Comparison of ENCODE assay signal across 8 mouse cellular contexts in genomic region chr14:54687251-54687650, GRCm38 (mm10). TPM values are rescaled to one million over a fixed set of nuclear protein-coding genes. Genes with fewer than 3 reads are reported as not detected.
DNase-seq lines count a peak whose midpoint lies in the region; ATAC-seq and TF ChIP-seq lines count a peak whose summit lies in the region.

No protein-coding gene starts in this region.

- no peak for TF ChIP-seq CTCF in ES-Bruce4 (IDR thresholded peaks at IDR 0.05; ENCODE audit: low read depth, low read length)

- no peak for TF ChIP-seq EP300 in ES-Bruce4 (IDR thresholded peaks at IDR 0.05; ENCODE audit: insufficient read depth, low read depth, low read length)

- peak overlapping the region; percentile 87 for H3K9ac ChIP-seq in heart, embryonic 12.5 days
- peak overlapping the region; percentile 89 for H3K9ac ChIP-seq in ES-Bruce4 (ENCODE audit: low read depth, poor library complexity, severe bottlenecking)
- H3K9ac ChIP-seq in forebrain, embryonic 15.5 days (replicated peaks), result peak overlapping the region; percentile 64

- H3K36me3 ChIP-seq in heart, embryonic 12.5 days, result peaks cover 36% of the 10 kb centered on the region
- H3K36me3 ChIP-seq in ES-Bruce4 (ENCODE audit: control insufficient read depth, insufficient read depth, low read length, poor library complexity, severe bottlenecking), result peaks cover 25% of the 10 kb centered on the region
- H3K36me3 ChIP-seq in forebrain, embryonic 15.5 days, result peaks cover 28% of the 10 kb centered on the region
- H3K36me3 ChIP-seq in macrophage (ENCODE audit: inconsistent target), result peaks cover 31% of the 10 kb centered on the region; the same call in 1 of the 2 replicates

- no peak for DNase-seq in heart, adult 11 months
- no peak for DNase-seq in spleen, adult 18-20 months
- no peak for DNase-seq in left cerebral cortex, postnatal 36 days (ENCODE audit: low spot score in 2 of 2)
- DNase-seq in embryo, embryonic 10 days (ENCODE audit: low spot score), result no peak

- H3K4me2 ChIP-seq in heart, embryonic 12.5 days, result peak overlapping the region; percentile 96
- peak overlapping the region; percentile 67 for H3K4me2 ChIP-seq in forebrain, embryonic 15.5 days (replicated peaks)

- no peak for TF ChIP-seq POLR2A in ES-Bruce4 (IDR thresholded peaks at IDR 0.05; ENCODE audit: insufficient read depth, low read length)

- ATAC-seq in heart, embryonic 12.5 days (ENCODE audit: insufficient number of reproducible peaks, low FRiP score), result no peak
- ATAC-seq in forebrain, embryonic 15.5 days (replicated peaks), result no peak

- H3K27me3 ChIP-seq in heart, embryonic 12.5 days (replicated peaks), result no peaks in the 10 kb centered on the region
- no peaks in the 10 kb centered on the region for H3K27me3 ChIP-seq in ES-Bruce4 (ENCODE audit: control insufficient read depth, insufficient read depth, low read length, poor library complexity, severe bottlenecking)
- no peaks in the 10 kb centered on the region for H3K27me3 ChIP-seq in forebrain, embryonic 15.5 days

- peak overlapping the region; percentile 97 for H3K4me3 ChIP-seq in heart, embryonic 12.5 days
- H3K4me3 ChIP-seq in ES-Bruce4 (ENCODE audit: low read depth, low read length), result peak overlapping the region; percentile 91
- H3K4me3 ChIP-seq in forebrain, embryonic 15.5 days, result peak overlapping the region; percentile 83
- peak overlapping the region; percentile 94 for H3K4me3 ChIP-seq in macrophage (ENCODE audit: inconsistent target)

- H3K79me2 ChIP-seq in macrophage (ENCODE audit: inconsistent target), result peaks cover 79% of the 10 kb centered on the region

- WGBS in heart, embryonic 12.5 days, result 6% methylated on average over 8 of the region's 8 CpGs
- 8% methylated on average over 8 of the region's 8 CpGs for WGBS in forebrain, embryonic 15.5 days
- 2% methylated on average over 8 of the region's 8 CpGs for WGBS in macrophage (ENCODE audit: missing documents)

- H3K27ac ChIP-seq in heart, embryonic 12.5 days (ENCODE audit: poor library complexity, severe bottlenecking), result peak overlapping the region; percentile 99
- H3K27ac ChIP-seq in ES-Bruce4 (ENCODE audit: insufficient read depth, low read length), result peak overlapping the region; percentile 83
- peak overlapping the region; percentile 67 for H3K27ac ChIP-seq in forebrain, embryonic 15.5 days (replicated peaks)
- peak overlapping the region; percentile 83 for H3K27ac ChIP-seq in macrophage

- intact Hi-C loops in left cerebral cortex, postnatal 36 days (cut with DNase I), result loop anchor here (5.0 kb wide), 1 partner anchor 35 kb away; no protein-coding TSS in a partner anchor

- peaks cover 19% of the 10 kb centered on the region for H3K4me1 ChIP-seq in heart, embryonic 12.5 days (replicated peaks)
- H3K4me1 ChIP-seq in ES-Bruce4 (ENCODE audit: control insufficient read depth, insufficient read depth, low read length), result no peaks in the 10 kb centered on the region
- H3K4me1 ChIP-seq in forebrain, embryonic 15.5 days, result peaks cover 37% of the 10 kb centered on the region

- H3K9me3 ChIP-seq in heart, embryonic 12.5 days (replicated peaks), result no peaks in the 10 kb centered on the region
- no peaks in the 10 kb centered on the region for H3K9me3 ChIP-seq in ES-Bruce4 (replicated peaks; ENCODE audit: control insufficient read depth, insufficient read depth, low read length, poor library complexity, severe bottlenecking)
- no peaks in the 10 kb centered on the region for H3K9me3 ChIP-seq in forebrain, embryonic 15.5 days

RNA-seq across cellular contexts. Expression of gene Acin1, which starts 0.5 kb away (rescaled TPM):
- 85.1 and 89.0 TPM in 2 replicates for polyA plus RNA-seq in heart, embryonic 12.5 days (2016; fragmentation: Nextera tagmentation; extraction: Ambion mirVana)
- polyA plus RNA-seq in ES-Bruce4 (2011; ENCODE audit: insufficient read depth, insufficient read length, low read depth, missing spikeins) (299 and 323 TPM in 2 replicates), macrophage (2018) (92.8 to 195 TPM (median 119 TPM) in 3 replicates)
- 171 and 181 TPM in 2 replicates for polyA plus RNA-seq in forebrain, embryonic 15.5 days (2015; fragmentation: Nextera tagmentation; extraction: Ambion mirVana)
- total RNA-seq in macrophage (2018; cell fraction: chromatin; rRNA removed), result 1,000 to 10,000 TPM in 2 of 26 experiments, 100 to 1,000 TPM in 24; 474 to 1,047 (median 828) TPM
- total RNA-seq in macrophage (2018; cell fraction: cytosol; rRNA removed), result 100 to 1,000 TPM in 4 of 26 experiments, 10 to 100 TPM in 22; 55.1 to 115 (median 81.7) TPM
- total RNA-seq in macrophage (2018; cell fraction: nucleus; rRNA removed), result 100 to 1,000 TPM; 278 to 587 (median 391) TPM
- 100 to 1,000 TPM; 126 to 237 TPM for total RNA-seq in left cerebral cortex, postnatal 36 days (2021)

RNA-seq across cellular contexts. Expression of gene 1700123O20Rik, which starts 1.2 kb away (rescaled TPM):
- 50.3 and 57.1 TPM in 2 replicates for polyA plus RNA-seq in heart, embryonic 12.5 days (2016; fragmentation: Nextera tagmentation; extraction: Ambion mirVana)
- polyA plus RNA-seq in ES-Bruce4 (2011; ENCODE audit: insufficient read depth, insufficient read length, low read depth, missing spikeins) (25.9 and 26.4 TPM in 2 replicates), macrophage (2018) (23.0 to 29.4 TPM (median 23.7 TPM) in 3 replicates)
- polyA plus RNA-seq in forebrain, embryonic 15.5 days (2015; fragmentation: Nextera tagmentation; extraction: Ambion mirVana), result 71.2 and 71.6 TPM in 2 replicates
- total RNA-seq in macrophage (2018; cell fraction: chromatin; rRNA removed), result 10 to 100 TPM in 10 of 26 experiments, 1 to 10 TPM in 16; 3.8 to 17.7 (median 8.6) TPM
- total RNA-seq in macrophage (2018; cell fraction: cytosol; rRNA removed), result 10 to 100 TPM; 16.1 to 33.0 (median 26.2) TPM
- total RNA-seq in macrophage (2018; cell fraction: nucleus; rRNA removed), result 10 to 100 TPM in 20 of 26 experiments, 1 to 10 TPM in 6; 7.2 to 27.1 (median 16.6) TPM
- 10 to 100 TPM; 22.6 to 23.1 TPM for total RNA-seq in left cerebral cortex, postnatal 36 days (2021)

RNA-seq across cellular contexts. Expression of gene Gm29776, which starts 11.4 kb away (rescaled TPM):
- polyA plus RNA-seq in heart, embryonic 12.5 days (2016; fragmentation: Nextera tagmentation; extraction: Ambion mirVana), result 0.21 and 0.28 TPM in 2 replicates
- polyA plus RNA-seq in ES-Bruce4 (2011; ENCODE audit: insufficient read depth, insufficient read length, low read depth, missing spikeins), result 0.42 TPM in 1 of 2 replicates, not detected in the other
- 0.23 and 0.25 TPM in 2 replicates for polyA plus RNA-seq in forebrain, embryonic 15.5 days (2015; fragmentation: Nextera tagmentation; extraction: Ambion mirVana)
- total RNA-seq in macrophage (2018; cell fraction: chromatin; rRNA removed), result not detected
- not detected for total RNA-seq in macrophage (2018; cell fraction: cytosol; rRNA removed)
- total RNA-seq in macrophage (2018; cell fraction: nucleus; rRNA removed), result under 1 TPM in 1 of 26 experiments, not detected in 25; 0.34 TPM
- not detected in 3 replicates for polyA plus RNA-seq in macrophage (2018)
- total RNA-seq in left cerebral cortex, postnatal 36 days (2021), result not detected

RNA-seq across cellular contexts. Expression of gene Cebpe, which starts 24.7 kb away (rescaled TPM):
- polyA plus RNA-seq in heart, embryonic 12.5 days (2016; fragmentation: Nextera tagmentation; extraction: Ambion mirVana), result not detected in 2 replicates
- not detected in 2 replicates for polyA plus RNA-seq in ES-Bruce4 (2011; ENCODE audit: insufficient read depth, insufficient read length, low read depth, missing spikeins)
- not detected in 2 replicates for polyA plus RNA-seq in forebrain, embryonic 15.5 days (2015; fragmentation: Nextera tagmentation; extraction: Ambion mirVana)
- not detected for total RNA-seq in macrophage (2018; cell fraction: chromatin; rRNA removed)
- under 1 TPM in 21 of 26 experiments, not detected in 5; 0.10 to 0.47 (median 0.19) TPM for total RNA-seq in macrophage (2018; cell fraction: cytosol; rRNA removed)
- total RNA-seq in macrophage (2018; cell fraction: nucleus; rRNA removed), result under 1 TPM in 5 of 26 experiments, not detected in 21; 0.44 to 0.98 (median 0.65) TPM
- polyA plus RNA-seq in macrophage (2018), result 0.42 to 0.85 TPM in 2 of 3 replicates, not detected in the other
- not detected for total RNA-seq in left cerebral cortex, postnatal 36 days (2021)

RNA-seq across cellular contexts. Expression of gene Cdh24, which starts 46.1 kb away (rescaled TPM):
- 3.1 and 3.3 TPM in 2 replicates for polyA plus RNA-seq in heart, embryonic 12.5 days (2016; fragmentation: Nextera tagmentation; extraction: Ambion mirVana)
- 6.0 and 6.4 TPM in 2 replicates for polyA plus RNA-seq in ES-Bruce4 (2011; ENCODE audit: insufficient read depth, insufficient read length, low read depth, missing spikeins)
- 7.6 and 8.6 TPM in 2 replicates for polyA plus RNA-seq in forebrain, embryonic 15.5 days (2015; fragmentation: Nextera tagmentation; extraction: Ambion mirVana)
- 1 to 10 TPM in 24 of 26 experiments, under 1 TPM in 2; 0.59 to 4.1 (median 2.1) TPM for total RNA-seq in macrophage (2018; cell fraction: chromatin; rRNA removed)
- under 1 TPM in 20 of 26 experiments, not detected in 6; 0.03 to 0.22 (median 0.09) TPM for total RNA-seq in macrophage (2018; cell fraction: cytosol; rRNA removed)
- total RNA-seq in macrophage (2018; cell fraction: nucleus; rRNA removed), result 1 to 10 TPM; 1.1 to 3.0 (median 1.8) TPM
- 0.06 to 0.11 TPM in 2 of 3 replicates, not detected in the other for polyA plus RNA-seq in macrophage (2018)
- total RNA-seq in left cerebral cortex, postnatal 36 days (2021), result 1 to 10 TPM; 7.0 to 9.6 TPM
